Mouse (Mus musculus) common myeloid progenitor, adult 5-6 weeks (primary cell): Measurements from ENCODE around the gene Gm11555. TPM values are rescaled to one million over a fixed set of nuclear protein-coding genes. Genes with fewer than 3 reads are reported as not detected.
"Not testable (repeated sequence)": the region's sequence is repeated elsewhere in the genome, so short reads cannot be mapped to it uniquely, and the experiment has no call there.

Experiments used
- ATAC-seq: replicated peaks from 2 replicates; pipeline ENCODE4 v1.8.0; 2016; ENCODE audit warnings: low read depth, mild to moderate bottlenecking, moderate TSS enrichment, inconsistent platforms; ENCODE audit not compliant: poor library complexity, severe bottlenecking
- total RNA-seq: library from RNA; stranded (forward); fragments of 200-1000, 187-1606 nt; gene quantifications from 2 replicates; pipeline ENCODE4 v1.2.3, GENCODE M21; 2017

Gene Gm11555
- total RNA-seq, result not detected in 2 replicates

DNA sequence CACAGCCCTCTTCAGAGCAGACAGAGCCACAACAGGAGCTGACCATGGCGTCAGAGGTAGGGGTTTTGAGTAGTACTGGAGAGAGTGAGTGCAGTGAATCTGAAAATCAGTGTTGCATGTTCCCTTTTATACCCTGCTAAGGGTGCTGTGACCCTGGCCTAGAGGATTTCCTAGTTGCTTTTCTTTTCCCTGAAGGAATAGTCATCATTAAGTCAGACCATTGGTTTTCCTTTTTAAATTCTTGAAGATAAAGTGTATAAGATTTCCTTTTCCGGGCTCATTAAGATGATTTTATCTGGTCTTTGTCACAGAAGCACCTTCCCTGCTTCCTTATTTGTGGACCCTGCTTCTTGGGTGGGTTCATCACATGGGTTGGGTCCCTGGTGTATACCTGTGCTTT is at the start of gene Gm11555:
Gene Gm11555 (minus strand): TSS at position 101 of the 400 bp plus-strand sequence.
- ATAC-seq, result no peak

DNA sequence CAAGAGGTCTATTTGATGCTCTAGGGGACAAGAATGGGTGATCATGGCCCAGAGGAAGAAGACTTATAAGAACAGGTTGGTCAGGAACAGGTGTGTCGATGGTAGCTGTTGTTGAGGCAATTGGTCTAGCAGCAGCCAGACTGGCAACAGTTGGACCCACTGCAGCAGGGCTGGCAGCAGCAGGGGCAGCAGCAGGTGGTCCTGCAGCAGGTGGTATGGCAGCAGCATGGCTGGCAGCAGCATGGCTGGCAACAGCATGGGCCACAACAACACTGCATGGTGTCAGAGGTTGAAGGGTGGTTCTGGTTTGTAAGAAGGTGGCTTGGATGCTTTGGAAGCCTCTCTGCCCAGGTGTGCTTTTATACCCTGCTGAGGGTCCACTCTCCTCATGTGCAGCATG is 40.4 kb upstream of the Gm11555 start, which contains the start of gene Gm14190:
Gene Gm14190 (minus strand): TSS at position 278 of the 400 bp plus-strand sequence.
- no peak for ATAC-seq

DNA sequence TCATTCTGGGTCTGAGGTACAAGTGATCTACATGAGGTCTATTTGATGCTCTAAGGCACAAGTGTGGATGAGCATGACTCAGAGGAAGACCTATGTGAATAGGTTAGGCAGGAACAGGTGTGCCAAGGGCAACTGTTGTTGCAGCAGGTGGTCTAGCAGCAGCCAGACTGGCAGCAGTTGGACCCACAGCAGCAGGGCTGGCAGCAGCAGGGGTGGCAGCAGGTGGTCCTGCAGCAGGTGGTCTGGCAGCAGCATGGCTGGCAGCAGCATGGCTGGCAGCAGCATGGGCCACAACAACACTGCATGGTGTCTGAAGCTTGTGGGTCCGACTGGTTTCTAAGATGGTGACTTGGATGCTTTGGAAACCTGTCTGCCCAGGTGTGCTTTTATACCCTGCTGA is 35.2 kb upstream of the Gm11555 start:
- not testable (repeated sequence) for ATAC-seq

DNA sequence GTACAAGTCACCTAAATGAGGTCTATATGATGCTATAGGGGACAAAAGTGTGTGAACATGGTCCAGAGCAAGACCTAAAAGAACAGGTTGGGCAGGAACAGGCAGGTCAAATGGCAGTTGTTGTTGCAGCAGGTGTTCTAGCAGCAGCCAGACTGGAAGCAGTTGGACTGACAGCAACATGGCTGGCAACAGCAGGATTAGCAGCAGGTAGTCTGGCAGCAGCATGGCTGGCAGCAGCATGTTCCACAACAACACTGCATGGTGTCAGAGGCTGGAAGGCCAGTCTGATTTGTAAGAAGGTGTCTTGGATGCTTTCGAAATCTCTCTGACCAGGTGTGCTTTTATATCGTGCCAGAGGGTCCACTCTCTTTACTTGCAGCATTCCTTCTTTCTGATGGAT is 33.4 kb upstream of the Gm11555 start:
- ATAC-seq, result no peak

DNA sequence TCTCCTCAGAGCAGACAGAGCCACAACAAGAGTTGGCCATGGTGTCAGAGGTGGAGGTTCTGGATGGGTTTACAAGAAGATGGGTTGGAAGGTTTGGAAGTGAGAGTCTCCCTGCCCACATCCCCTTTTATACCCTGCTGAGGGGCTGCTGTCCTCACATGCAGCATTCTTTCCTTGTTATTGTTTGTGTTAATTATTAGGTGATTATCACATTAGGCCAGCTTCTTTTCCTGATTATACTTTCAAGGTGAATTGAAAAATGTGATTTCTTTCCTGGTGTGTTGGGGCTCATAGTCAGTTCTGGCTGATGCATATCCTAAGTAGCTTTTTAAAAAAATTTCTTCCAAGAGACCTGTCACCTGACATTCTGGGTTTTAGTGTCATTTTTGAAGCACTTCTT is 15.8 kb upstream of the Gm11555 start, which contains the start of gene Krtap4-6:
Gene Krtap4-6 (minus strand): TSS at position 101 of the 400 bp plus-strand sequence.
- no peak for ATAC-seq

DNA sequence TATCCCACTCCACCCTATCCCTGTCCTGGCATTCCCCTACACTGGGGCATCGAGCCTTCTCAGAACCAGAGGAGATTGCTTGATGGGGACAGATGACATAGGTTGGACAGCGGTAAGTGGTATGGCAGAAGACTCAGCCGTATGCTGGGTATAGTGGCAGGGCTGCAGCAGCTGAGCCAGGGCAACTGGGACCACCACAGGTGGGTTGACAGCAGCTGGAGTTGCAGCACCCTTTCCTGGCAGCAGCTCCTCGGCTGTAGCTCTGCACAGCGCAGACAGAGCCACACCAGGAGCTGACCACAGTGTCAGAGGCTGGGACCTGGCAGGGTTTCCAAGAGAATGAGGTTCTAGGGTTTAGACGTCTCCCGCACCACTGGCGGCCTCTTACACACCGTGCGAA is 12.8 kb upstream of the Gm11555 start:
- no peak for ATAC-seq

DNA sequence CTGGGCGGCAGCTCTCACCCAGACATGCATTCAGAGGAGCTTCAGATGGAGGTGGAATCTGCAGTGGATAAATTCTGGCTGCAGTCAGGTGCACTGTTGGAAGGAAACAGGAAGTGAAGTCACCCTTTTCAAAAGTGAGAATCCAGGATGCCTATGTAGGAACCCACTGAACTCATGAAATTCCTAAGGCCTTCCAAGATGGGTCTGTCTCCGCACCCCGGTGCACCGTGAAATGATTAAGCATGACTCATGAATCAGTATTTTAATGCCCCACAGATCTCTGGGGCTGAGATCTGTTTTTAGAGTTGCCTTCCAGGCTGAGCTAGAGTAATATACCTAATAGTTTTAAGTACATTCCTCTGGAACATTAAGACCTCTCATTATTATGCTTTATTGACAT is 9.2 kb upstream of the Gm11555 start:
- ATAC-seq, result no peak

DNA sequence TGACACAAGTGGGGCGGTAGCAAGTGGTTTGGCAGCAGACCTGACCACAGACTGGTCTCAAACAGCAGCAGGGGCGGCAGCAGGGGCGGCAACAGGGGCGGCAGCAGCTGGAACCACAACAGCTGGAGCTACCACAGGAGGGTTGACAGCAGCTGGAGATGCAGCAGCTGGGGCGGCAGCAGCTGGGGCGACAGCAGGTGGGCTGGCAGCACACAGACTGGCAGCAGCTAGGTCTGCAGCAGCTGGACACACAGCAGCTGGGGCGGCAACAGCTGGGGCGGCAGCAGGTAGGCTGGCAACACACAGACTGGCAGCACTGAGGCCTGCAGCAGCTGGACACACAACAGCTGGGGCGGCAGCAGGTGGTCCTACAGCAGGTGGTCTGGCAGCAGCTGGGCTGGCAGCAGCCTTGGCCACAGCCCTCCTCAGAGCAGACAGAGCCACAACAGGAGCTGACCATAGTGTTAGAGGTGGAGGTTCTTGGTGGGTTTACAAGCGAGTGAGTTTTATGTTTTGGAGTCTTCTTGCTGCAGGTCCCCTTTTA is 8.5 kb upstream of the Gm11555 start, which contains the start of gene Gm11563:
Gene Gm11563 (minus strand): TSS at position 494 of the 544 bp plus-strand sequence.
- ATAC-seq, result not testable (repeated sequence)

DNA sequence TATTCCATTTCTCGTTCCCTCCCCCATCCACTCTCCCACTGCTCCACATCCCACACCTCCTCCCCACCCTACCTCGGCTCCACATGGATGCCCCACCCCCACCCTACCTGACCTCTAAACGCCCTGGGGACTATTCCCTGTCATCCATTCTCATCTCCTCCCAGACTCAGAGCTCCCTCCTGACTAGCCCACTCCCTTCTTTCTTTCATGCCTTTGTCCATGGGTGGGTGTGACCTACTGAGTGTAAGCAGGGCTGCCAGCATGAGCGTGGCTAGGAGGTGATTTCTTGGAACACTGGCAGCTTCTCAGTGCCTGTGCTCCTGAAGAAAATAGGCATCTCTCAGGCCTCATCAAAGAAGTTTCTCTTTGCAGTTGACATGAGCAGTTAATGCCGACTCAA is 7.0 kb upstream of the Gm11555 start:
- no peak for ATAC-seq

DNA sequence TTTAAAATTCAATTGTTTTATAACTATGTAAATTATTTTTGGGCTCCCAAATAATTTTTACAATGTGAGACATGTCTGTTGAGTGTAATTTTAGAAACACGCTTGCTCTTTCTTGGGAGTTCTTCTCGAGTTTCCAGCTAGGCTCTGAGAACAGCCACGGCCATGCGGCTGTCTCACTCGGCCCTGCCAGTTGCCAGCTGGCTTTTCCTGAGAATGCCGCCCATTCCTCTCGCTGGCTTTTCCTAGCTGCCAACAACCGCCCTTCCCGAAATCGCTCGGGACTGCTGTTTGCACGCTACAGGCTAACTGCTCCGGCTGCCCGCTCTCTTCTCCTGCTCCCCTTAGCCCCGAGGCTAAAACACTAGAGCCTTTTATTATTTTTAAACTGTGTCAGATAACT is 3.6 kb downstream of the Gm11555 start:
- ATAC-seq, result no peak

DNA sequence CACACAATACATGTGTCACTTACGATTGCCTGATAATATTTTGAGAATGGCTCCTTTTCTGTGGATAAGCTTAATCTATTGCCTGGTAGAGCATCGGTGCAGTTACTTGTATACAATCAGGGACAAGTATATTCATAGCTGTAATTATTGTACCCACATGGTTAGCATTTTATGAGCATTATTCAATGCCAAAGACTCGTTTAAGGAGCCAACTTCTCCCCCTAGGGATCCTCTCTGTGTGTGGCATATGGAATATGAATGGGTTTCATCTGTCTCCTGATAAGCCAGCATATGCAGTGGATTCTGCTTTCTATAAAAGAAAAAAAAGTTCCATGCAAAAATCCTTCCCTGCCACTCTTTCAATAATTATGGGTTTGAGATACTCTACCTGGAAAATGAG is 5.7 kb downstream of the Gm11555 start:
- ATAC-seq, result no peak

DNA sequence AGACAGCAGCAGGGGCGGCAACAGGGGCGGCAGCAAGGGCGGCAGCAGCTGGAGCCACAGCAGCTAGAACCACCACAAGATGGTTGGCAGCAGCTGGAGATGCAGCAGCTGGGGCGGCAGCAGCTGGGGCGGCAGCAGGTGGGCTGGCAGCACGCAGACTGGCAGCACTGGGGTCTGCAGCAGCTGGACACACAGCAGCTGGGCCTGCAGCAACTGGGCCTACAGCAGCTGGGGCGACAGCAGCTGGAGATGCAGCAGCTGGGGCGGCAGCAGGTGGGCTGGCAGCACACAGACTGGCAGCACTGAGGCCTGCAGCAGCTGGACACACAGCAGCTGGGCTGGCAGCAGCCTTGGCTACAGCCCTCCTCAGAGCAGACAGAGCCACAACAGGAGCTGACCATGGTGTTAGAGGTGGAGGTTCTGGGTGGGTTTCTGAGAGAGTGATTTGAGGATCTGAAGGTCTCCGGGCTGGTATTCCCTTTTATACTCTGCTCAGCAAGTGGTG is 6.3 kb downstream of the Gm11555 start, which contains the start of gene Krtap4-7:
Gene Krtap4-7 (minus strand): TSS at position 455 of the 505 bp plus-strand sequence.
- ATAC-seq, result not testable (repeated sequence)

DNA sequence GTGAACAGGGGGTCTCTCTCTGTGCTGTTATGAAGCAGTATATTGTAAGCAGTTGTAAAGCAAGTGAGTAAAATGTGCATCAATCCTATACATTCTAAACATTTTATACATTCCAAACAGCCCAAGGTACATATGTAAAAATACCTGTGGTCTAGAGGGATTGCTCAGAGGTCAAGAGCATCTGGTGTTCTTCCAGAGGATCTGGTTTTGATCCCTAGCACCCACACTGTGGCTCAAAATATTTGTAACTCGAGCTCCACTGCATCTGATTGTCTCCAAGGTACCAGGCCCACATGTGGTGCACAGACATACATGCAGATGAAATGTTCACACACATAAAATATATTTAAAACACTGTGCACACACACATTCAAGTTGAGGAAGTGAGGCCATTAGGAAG is 9.1 kb downstream of the Gm11555 start:
- no peak for ATAC-seq

DNA sequence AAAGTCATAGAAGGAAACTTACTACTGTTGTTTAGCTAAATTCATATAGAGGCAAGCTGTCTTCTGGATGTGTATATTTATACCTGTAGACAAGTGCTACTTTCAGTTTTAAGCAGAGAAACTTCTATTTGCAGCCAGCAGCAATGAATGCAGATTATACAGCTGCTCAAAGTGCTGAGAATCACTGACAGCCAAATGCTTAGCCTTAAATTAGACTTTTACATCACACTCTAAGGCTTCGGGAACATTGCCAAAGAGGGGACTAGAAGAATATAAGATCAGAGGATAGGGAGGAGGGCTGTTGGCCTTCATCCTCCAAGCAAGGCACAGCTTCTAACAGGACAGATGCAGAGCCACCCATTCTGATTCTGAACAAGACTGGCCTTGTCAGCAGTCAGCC is 12.9 kb downstream of the Gm11555 start:
- no peak for ATAC-seq

DNA sequence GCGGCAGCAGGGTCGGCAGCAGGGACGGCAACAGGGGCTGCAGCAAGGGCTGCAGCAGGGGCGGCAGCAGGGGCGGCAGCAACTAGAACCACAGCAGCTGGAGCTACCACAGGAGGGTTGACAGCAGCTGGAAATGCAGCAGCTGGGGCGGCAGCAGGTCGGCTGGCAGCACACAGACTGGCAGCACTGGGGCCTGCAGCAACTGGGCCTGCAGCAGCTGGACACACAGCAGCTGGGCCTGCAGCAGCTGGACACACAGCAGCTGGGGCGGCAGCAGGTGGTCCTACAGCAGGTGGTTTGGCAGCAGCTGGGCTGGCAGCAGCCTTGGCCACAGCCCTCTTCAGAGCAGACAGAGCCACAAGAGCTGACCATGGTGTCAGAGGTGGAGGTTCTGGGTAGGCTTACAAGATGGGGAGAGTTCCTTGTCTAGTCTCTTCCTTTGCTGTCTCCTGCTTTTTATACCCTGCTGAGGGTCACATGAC is 15.3 kb downstream of the Gm11555 start, which contains the start of gene Krtap4-2:
Gene Krtap4-2 (minus strand): TSS at position 432 of the 482 bp plus-strand sequence.
- no peak for ATAC-seq

DNA sequence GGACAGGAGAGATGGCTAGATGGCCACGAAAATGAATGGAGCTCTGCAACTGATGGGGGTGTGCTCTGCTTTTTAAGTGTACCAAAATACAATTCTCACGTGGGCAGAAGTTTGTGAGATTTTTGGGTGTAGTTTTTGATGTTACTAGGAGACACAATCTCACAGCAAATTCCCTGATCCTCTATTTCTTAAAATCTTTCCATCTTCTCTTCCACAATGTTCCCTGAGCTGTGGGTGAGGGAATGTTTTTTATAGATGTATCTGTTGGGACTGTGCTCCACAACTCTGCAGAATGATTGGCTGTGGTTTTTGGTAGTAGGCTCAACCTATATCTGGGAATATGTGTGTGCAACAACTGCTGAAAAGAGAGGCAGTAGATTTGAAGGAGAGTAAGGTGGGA is 16.7 kb downstream of the Gm11555 start:
- no peak for ATAC-seq

DNA sequence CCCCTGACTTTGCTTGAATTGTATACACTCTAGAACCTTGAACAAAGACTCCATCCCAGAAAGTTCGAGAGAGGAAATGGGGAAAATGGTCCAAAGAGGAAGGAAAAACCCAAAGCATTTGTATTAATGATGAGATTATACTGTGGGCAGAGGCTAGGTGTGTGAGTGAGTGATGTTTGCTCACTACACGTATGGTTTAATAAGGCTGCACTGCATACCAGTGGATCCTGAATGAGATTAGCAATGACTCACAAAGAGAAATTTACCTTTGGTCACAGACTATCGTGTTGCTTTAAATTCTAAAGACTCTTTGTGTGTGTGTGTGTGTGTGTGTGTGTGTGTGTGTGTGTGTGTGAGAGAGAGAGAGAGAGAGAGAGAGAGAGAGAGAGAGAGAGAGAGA is 19.1 kb downstream of the Gm11555 start:
- no peak for ATAC-seq

DNA sequence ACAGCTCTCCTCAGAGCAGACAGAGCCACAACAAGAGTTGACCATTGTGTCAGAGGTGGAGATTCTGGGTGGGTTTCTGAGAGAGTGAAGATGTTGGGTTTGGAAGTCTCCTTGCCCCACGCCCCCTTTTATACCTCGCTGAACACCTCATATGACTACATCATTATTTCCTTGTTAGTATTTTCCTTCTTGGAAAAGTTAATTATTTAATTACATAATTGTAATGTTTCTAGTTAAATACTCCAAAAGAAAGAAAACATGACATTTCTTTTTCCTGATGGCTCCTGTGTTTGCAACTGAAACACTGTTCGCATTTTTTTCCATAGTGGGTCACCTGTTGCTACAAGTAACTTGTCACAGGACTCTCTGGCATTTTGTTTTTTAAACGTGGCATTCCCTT is 21.9 kb downstream of the Gm11555 start, which contains the start of gene Krtap4-1:
Gene Krtap4-1 (minus strand): TSS at position 101 of the 400 bp plus-strand sequence.
- ATAC-seq, result no peak

DNA sequence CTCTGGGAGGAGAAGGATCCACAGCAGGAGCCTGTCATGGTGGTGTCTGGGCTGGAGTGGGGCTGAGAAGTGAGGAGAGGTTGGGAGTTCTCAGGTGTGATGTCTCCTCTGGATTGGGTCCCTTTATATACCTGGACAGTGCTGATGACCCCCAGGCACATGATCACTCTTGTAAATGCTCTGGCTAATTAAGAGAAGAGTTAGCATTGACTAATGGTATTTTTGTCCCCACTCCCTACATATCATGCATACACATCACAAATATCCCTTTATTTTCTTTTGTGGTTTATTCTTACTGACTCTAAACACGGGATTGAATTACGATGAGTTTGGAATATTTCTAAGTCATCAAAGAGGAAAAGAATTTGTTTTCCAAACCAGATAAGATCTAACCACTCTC is 29.7 kb downstream of the Gm11555 start, which contains the start of gene Gm11562:
Gene Gm11562 (minus strand): TSS at position 101 of the 400 bp plus-strand sequence.
- no peak for ATAC-seq

DNA sequence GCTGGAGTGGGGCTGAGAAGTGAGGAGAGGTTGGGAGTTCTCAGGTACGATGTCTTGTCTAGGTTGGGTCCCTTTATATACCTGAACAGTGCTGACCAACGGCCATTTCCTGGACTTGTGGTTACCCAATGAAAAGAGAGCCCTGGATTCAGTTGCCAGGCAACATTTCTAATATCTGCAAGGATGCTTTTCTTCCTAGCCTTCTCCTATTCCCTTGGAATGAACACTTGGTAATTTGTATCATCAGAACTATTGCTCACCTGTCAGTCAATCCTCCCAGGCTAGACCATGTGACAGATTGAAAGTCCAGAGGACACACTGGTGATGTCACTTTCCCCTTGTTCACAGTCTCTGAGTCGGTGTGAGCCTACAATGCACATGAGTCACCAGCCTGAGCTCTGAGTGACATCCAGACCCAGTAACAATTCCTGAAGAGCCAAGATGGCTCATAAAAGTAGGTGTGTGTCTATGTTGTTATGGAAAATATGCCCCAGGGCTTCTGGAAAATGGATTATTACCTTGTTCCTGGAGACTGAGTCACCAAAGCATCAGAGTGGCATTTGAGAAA is 35.2 kb downstream of the Gm11555 start, which contains the start of gene Krtap2-4:
Gene Krtap2-4 (minus strand): TSS at position 51 of the 568 bp plus-strand sequence.
- no peak for ATAC-seq

DNA sequence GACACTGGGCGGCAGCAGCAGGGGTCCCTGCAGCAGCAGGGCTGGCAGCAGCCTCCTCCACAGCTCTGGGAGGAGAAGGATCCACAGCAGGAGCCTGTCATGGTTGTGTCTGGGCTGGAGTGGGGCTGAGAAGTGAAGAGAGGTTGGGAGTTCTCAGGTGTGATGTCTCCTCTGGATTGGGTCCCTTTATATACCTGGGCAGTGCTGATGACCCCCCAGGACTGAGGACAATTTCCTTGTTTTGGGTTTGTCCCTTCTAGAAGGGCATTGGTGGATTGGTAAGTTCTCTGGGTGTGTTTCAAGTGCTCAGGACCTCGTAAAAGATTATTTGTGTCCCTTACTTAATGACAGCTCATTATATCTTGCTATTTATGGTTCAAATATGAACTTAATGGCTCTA is 39.9 kb downstream of the Gm11555 start, which contains the start of gene Gm11937:
Gene Gm11937 (minus strand): TSS at position 101 of the 400 bp plus-strand sequence.
- ATAC-seq, result not testable (repeated sequence)
